Mouse (Mus musculus) olfactory bulb, adult 2 months (tissue): ENCODE results near the gene St6gal1.

Experiments
- CTCF ChIP-seq: fragments of 200-500 bp; IDR thresholded peaks from 2 replicates; pipeline ENCODE4 v1.5.1; 2012; ENCODE audit warnings: low read depth, mild to moderate bottlenecking, low read length, moderate library complexity; ENCODE audit not compliant: insufficient read depth
- POLR2A ChIP-seq: fragments of 200-500 bp; IDR thresholded peaks from 2 replicates; pipeline ENCODE4 v1.6.1; 2012; ENCODE audit warnings: mild to moderate bottlenecking, low read depth, low read length, moderate library complexity; ENCODE audit not compliant: insufficient read depth

DNA sequence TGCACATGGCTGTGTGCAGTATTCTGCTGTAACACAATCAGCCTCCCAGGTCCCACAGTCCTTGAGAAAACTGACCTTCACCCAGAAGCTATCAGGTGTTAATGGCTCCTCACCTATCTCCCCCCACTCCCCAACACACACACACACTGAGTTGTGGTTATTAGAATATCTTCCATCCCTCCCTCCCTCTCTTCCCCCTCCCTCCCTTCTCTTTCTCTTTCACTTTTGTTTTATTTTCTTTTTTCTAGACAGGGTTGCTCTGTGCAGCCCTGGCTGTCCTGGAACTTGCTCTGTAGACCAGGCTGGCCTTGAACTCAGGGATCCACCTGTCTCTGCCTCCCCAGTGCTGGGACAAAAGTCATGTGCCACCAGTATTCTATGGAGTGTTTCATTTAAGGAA lies 97.9 kb downstream of the St6gal1 start:
- TF ChIP-seq POLR2A (no peak), CTCF (no peak)
